Mouse (Mus musculus) liver, embryonic 14.5 days (tissue): ENCODE data around the gene Srp14.

Experiments
- CTCF ChIP-seq: IDR thresholded peaks from 2 replicates; pipeline ENCODE4 v1.5.1; 2016; ENCODE audit warnings: antibody characterized with exemption, low read depth, control low read depth
- EP300 ChIP-seq: IDR thresholded peaks from 2 replicates; pipeline ENCODE4 v1.6.1; 2016; ENCODE audit warnings: antibody characterized with exemption, low read depth

GRCm38 (mm10) chr2:118491281-118491731 lies 11.8 kb upstream of the Srp14 start:
- TF ChIP-seq CTCF = no peak
- TF ChIP-seq EP300 = no peak
